Mouse (Mus musculus) heart, embryonic 13.5 days (tissue): ENCODE data around the gene Tgtp2. TPM values are rescaled to one million over a fixed set of nuclear protein-coding genes. Genes with fewer than 3 reads are reported as not detected.
"Not testable (repeated sequence)": the region's sequence is repeated elsewhere in the genome, so short reads cannot be mapped to it uniquely, and the experiment has no call there.

Experiments used
- ATAC-seq: fragments of 200-750 bp; cut with Nextera tagmentation; 2 replicates; pipeline ENCODE4 v1.8.0; 2017; ENCODE audit warnings: moderate TSS enrichment; ENCODE audit not compliant: insufficient number of reproducible peaks, low FRiP score, low TSS enrichment; ENCODE audit errors: extremely low read depth
- H3K27ac ChIP-seq: fragments of 300-500 bp; sonication (generic); replicated peaks from 2 replicates; pipeline ENCODE4 v1.5.1; 2015; ENCODE audit warnings: moderate library complexity, mild to moderate bottlenecking, inconsistent platforms
- H3K27me3 ChIP-seq: fragments of 300-500 bp; sonication (generic); replicated peaks from 2 replicates; pipeline ENCODE4 v1.6.1; 2015; ENCODE audit warnings: mild to moderate bottlenecking, inconsistent platforms
- H3K36me3 ChIP-seq: fragments of 300-500 bp; sonication (generic); 2 replicates; pipeline ENCODE4 v1.6.1; 2015; ENCODE audit warnings: mild to moderate bottlenecking, inconsistent platforms
- H3K4me1 ChIP-seq: fragments of 300-500 bp; sonication (generic); 2 replicates; pipeline ENCODE4 v1.6.1; 2015; ENCODE audit warnings: inconsistent platforms
- H3K4me2 ChIP-seq: fragments of 300-500 bp; sonication (generic); 2 replicates; pipeline ENCODE4 v1.6.1; 2015; ENCODE audit warnings: inconsistent platforms, mild to moderate bottlenecking, moderate library complexity
- H3K4me3 ChIP-seq: fragments of 300-500 bp; sonication (generic); 2 replicates; pipeline ENCODE4 v1.5.1; 2015; ENCODE audit warnings: moderate library complexity, mild to moderate bottlenecking, inconsistent platforms
- H3K9ac ChIP-seq: fragments of 300-500 bp; sonication (generic); 2 replicates; pipeline ENCODE4 v1.6.1; 2015; ENCODE audit warnings: inconsistent platforms, mild to moderate bottlenecking, moderate library complexity
- H3K9me3 ChIP-seq: fragments of 300-500 bp; sonication (generic); 2 replicates; pipeline ENCODE4 v1.6.1; 2016; ENCODE audit warnings: inconsistent platforms
- WGBS: fragments of 180-500 bp; shearing (Covaris S2); methylation state at CpG from one replicate; pipeline ENCODE4 v1.1.7; 2015; ENCODE audit warnings: mixed read lengths; 5-methylcytosine and 5-hydroxymethylcytosine counted together
- polyA plus RNA-seq: library from polyadenylated mRNA; unstranded; fragments of >200 nt; fragmentation: Nextera tagmentation; extraction: Ambion mirVana; gene quantifications from 2 replicates; pipeline ENCODE4 v1.2.1, GENCODE M21; 2015

The Tgtp2 gene
- polyA plus RNA-seq, 1 experiment from 2014 or later, result 0.11 TPM

DNA sequence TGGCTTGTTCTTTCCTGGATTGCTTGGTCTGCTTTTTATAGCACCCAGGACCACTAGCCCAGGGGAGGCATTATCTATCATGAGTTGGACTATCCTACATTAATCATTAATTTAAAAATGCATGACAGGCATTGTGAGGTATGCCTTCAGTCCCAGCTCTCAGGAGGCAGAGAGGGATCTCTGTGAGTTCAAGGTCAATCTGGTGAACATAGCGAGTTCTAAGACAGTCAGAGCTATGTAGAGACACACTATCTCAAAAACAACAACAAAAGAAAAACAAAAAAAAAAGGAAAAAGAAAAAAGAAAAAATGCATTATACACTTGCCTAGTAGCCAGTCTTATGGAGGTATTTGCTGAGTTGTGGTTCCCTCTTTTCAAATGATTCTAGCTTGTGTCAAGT lies 20.4 kb upstream of the Tgtp2 start:
- Histone ChIP-seq H3K4me2 (no peak overlapping the region), H3K4me1 (peaks cover 8% of the 10 kb centered on the region), H3K36me3 (no peaks in the 10 kb centered on the region), H3K4me3 (no peak overlapping the region), H3K27me3 (no peaks in the 10 kb centered on the region), H3K9me3 (no peaks in the 10 kb centered on the region), H3K27ac (no peak overlapping the region), H3K9ac (no peak overlapping the region)
- no peak for ATAC-seq
- 44% methylated on average over 1 of the region's 1 CpGs for WGBS

DNA sequence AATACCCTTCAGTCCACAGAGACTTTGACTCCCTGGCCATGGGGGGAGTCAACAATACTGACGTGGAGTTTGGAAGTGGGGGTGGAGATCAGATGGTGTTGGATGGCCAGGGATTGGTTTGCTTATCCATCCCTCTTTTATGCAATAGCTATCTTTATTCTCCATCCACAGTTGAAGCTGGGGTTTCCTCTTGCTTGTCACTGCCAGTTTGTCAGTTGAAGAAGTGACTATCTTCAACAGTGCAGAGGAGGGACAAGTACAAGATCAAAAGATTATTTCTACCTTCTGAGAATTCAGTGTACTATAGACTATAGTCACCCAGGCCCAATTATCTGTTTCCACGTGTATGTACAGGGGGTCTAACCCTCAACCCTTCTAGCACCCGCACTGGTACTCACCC lies 19.8 kb upstream of the Tgtp2 start:
- Histone ChIP-seq H3K27ac (no peak overlapping the region), H3K4me1 (peaks cover 8% of the 10 kb centered on the region), H3K9ac (no peak overlapping the region), H3K4me2 (no peak overlapping the region), H3K36me3 (no peaks in the 10 kb centered on the region), H3K9me3 (no peaks in the 10 kb centered on the region), H3K4me3 (no peak overlapping the region), H3K27me3 (no peaks in the 10 kb centered on the region)
- 73% methylated on average over 3 of the region's 3 CpGs for WGBS
- ATAC-seq, result no peak

DNA sequence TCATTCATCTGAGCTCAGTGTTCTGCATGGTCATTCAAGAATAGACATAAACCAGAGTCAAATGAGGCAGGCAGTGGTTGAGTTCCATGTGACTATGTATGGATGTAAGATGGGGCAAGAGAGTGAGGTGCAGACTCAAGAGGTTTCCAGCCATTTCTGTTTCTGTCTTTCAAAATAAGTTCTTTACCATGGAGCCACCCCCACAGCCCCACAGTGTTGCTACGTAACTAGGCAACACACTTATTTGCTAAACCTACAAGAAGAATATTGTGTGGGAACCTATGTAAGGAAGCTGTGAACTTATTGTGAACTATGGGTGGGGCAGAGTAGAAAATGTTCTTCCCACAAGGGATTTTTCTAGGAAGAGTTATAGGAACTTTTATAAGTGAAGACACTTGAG lies 19.1 kb upstream of the Tgtp2 start:
- Histone ChIP-seq H3K9me3 (no peaks in the 10 kb centered on the region), H3K4me1 (peaks cover 5% of the 10 kb centered on the region), H3K27ac (no peak overlapping the region), H3K9ac (no peak overlapping the region), H3K27me3 (no peaks in the 10 kb centered on the region), H3K36me3 (no peaks in the 10 kb centered on the region), H3K4me3 (no peak overlapping the region), H3K4me2 (no peak overlapping the region)
- 82% methylated on average over 1 of the region's 1 CpGs for WGBS
- ATAC-seq, result no peak

DNA sequence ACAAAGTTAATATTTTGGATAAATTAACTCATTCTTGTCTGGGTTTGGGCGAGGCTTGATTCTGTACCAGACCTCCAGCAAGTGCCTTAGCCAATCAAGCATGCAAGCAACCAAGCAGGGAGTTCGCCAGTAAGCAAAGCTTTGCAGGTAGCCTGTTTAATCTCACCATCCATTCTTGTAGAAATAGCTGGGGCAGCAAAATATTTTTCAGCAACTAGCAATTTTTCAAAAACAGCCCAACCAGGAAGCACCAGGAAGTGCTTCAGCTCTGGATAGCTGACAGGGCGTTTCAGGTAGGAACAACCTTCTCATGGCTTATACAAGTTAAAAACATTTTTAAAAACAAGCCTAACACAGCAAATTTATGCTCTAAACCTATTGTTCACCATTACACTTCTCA lies 17.9 kb upstream of the Tgtp2 start:
- H3K4me2 ChIP-seq, result no peak overlapping the region
- no peaks in the 10 kb centered on the region for H3K9me3 ChIP-seq
- H3K36me3 ChIP-seq, result no peaks in the 10 kb centered on the region
- WGBS, result 70% methylated on average over 3 of the region's 3 CpGs
- no peak overlapping the region for H3K27ac ChIP-seq
- no peak overlapping the region for H3K4me3 ChIP-seq
- no peak overlapping the region for H3K9ac ChIP-seq
- ATAC-seq, result no peak
- no peaks in the 10 kb centered on the region for H3K27me3 ChIP-seq
- no peaks in the 10 kb centered on the region for H3K4me1 ChIP-seq

DNA sequence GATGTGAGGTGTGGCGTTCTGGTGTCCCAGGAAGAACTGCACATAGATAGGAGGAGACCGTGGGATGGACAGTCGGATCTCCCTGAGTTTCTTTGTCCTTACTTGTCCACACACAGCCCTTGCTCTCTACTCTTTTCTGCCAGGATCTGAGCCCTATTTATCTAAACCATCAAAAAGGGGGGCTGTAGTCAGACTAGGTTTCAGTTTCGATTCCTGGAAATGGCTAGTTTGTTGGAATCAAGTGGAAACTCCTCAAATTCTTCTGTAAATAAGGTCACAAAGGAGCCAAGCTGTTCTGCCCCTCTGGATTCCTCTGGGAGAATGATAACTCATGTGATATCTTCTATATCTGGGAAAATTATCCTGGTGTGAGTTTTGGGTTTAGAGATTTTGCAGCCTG lies 17.4 kb upstream of the Tgtp2 start:
- Histone ChIP-seq H3K4me2 (no peak overlapping the region), H3K4me1 (no peaks in the 10 kb centered on the region), H3K4me3 (no peak overlapping the region), H3K27ac (no peak overlapping the region), H3K9ac (no peak overlapping the region), H3K36me3 (no peaks in the 10 kb centered on the region), H3K27me3 (no peaks in the 10 kb centered on the region), H3K9me3 (no peaks in the 10 kb centered on the region)
- WGBS, result 76% methylated on average over 4 of the region's 4 CpGs
- ATAC-seq, result no peak

DNA sequence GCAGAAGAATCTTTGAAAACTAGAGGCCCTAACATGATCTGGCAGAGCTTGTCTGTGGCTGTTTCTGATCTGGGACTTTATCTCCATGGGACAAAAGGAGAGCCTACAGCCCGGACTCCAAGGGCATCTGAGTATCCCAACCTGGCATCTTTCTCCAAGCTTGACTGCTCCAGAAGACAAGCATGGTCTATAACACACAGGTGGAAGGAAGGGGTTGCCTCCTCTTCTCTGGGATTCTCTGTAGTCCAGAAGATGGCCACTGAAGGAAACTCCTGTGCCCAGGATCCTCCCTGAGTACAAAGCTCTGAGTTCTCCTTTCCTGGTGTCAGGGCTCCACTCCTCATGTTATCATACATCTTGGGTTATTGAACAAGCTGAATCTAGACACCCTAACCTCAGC lies 16.6 kb upstream of the Tgtp2 start:
- H3K4me3 ChIP-seq, result no peak overlapping the region
- no peak overlapping the region for H3K9ac ChIP-seq
- no peaks in the 10 kb centered on the region for H3K36me3 ChIP-seq
- H3K4me2 ChIP-seq, result no peak overlapping the region
- H3K9me3 ChIP-seq, result no peaks in the 10 kb centered on the region
- H3K27me3 ChIP-seq, result no peaks in the 10 kb centered on the region
- no peaks in the 10 kb centered on the region for H3K4me1 ChIP-seq
- 55% methylated on average over 1 of the region's 1 CpGs for WGBS
- H3K27ac ChIP-seq, result no peak overlapping the region
- ATAC-seq, result no peak

DNA sequence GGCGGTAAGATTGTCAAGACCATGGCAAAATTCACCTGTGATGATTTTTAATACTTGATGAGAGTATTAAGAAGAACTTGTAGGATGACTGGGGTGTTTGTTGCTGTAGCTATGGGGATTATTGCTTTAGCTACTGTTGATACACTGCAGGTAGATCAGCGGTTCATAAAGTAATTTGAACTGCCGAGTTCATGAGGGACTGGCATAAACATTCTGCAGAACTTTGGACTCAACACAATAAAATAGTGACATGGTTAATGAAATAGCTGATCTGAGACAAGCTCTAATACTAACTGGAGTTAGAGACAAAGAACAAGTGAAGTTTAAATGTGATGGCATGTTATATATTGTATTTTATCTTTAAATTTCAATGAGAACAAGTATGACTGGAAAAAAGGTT lies 14.7 kb upstream of the Tgtp2 start:
- no peak overlapping the region for H3K4me3 ChIP-seq
- no peaks in the 10 kb centered on the region for H3K36me3 ChIP-seq
- H3K9ac ChIP-seq, result no peak overlapping the region
- H3K4me1 ChIP-seq, result no peaks in the 10 kb centered on the region
- H3K27me3 ChIP-seq, result no peaks in the 10 kb centered on the region
- no peak overlapping the region for H3K4me2 ChIP-seq
- H3K27ac ChIP-seq, result no peak overlapping the region
- ATAC-seq, result no peak
- WGBS, result 78% methylated on average over 3 of the region's 3 CpGs
- H3K9me3 ChIP-seq, result no peaks in the 10 kb centered on the region

DNA sequence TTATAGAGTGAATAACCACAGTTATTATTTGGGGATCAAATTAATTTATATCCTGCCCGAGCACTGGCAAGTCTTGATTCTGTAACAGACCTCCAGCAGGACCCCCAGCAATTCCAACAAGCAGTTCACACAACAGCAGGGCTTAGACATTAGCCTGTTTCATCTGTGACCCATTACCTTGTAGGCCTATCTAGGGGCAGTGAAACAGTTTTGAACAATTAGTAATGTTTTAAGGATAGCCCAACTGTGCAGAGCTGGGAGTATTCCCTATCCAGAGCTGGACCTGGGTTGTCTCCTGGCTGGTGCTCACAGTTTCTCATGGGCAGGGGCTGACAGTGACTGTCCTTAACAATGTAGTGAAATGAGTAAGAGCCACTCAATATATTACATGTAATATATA lies 13.0 kb upstream of the Tgtp2 start:
- Histone ChIP-seq H3K9ac (no peak overlapping the region), H3K4me1 (no peaks in the 10 kb centered on the region), H3K9me3 (no peaks in the 10 kb centered on the region), H3K27ac (no peak overlapping the region), H3K4me3 (no peak overlapping the region), H3K27me3 (no peaks in the 10 kb centered on the region), H3K4me2 (no peak overlapping the region), H3K36me3 (no peaks in the 10 kb centered on the region)
- WGBS, result 61% methylated on average over 1 of the region's 1 CpGs
- no peak for ATAC-seq

DNA sequence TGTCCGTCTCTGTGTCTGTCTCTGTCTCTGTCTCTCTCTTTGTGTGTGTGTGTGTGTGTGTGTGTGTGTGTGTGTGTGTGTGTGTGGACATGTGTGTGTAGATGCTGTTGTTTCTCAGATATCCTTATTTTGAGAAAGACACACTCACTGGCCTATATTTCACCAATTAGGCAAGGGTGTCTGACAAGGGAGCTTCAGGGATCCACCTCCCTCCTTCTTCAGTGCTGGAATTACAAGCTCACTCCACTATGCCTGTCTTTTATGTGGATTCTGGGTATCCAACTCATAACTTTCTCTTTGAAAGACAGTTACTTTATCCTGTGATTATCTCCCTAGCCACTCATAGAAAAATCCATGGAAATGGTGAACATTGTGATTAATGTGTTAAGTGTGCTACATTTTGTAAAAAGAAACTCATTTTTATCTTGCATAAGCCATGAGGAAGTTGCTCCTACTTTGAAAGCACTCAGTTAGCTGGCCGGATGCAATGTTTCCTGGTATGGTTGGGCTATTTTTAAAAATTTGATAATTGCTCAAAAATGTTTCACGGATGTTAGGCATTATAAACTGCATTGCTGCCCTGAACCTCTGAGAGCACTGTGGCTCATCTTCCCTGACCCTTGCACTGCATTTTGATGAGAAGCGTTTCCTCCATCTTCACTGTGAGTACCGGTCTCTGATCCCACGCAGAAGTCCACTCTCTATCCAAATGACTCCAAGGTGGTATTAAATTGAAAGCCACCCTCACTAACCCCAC lies 12.2 kb upstream of the Tgtp2 start, which contains the start of gene Ifi47:
Ifi47 (plus strand) TSS at position 587 of the 757 bp plus-strand sequence.
- H3K27ac ChIP-seq, result peak within 1 kb of the TSS; percentile 15; the same call in 1 of the 2 replicates
- not testable (repeated sequence) for H3K4me1 ChIP-seq, H3K4me3 ChIP-seq, H3K27me3 ChIP-seq, H3K9ac ChIP-seq, H3K9me3 ChIP-seq, H3K4me2 ChIP-seq, H3K36me3 ChIP-seq, ATAC-seq
- 47% methylated on average over 6 of the region's 6 CpGs for WGBS

DNA sequence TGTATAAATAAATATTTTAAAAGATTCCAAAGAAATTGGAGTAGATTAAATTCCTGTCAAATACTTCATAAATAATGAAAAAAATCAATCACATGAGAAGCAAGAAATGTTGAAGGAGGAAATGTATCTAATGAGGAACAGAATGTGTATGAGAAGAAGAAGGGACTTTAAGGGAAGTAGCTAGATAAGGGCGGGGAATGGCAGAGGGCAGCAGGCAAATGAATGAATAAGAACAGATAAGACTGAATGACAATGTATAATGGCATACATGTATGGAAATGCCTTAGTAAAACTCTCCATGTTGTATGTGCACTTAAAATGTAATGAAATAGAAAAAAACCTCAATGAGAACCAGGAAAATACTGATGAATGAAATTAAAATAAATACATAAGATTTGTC lies 4.4 kb upstream of the Tgtp2 start:
- WGBS, result 60% methylated on average over 1 of the region's 1 CpGs
- no peaks in the 10 kb centered on the region for H3K4me1 ChIP-seq
- no peak overlapping the region for H3K4me3 ChIP-seq
- ATAC-seq, result no peak
- no peaks in the 10 kb centered on the region for H3K36me3 ChIP-seq
- no peaks in the 10 kb centered on the region for H3K9me3 ChIP-seq
- H3K9ac ChIP-seq, result no peak overlapping the region
- no peak overlapping the region for H3K27ac ChIP-seq
- no peak overlapping the region for H3K4me2 ChIP-seq
- no peaks in the 10 kb centered on the region for H3K27me3 ChIP-seq

DNA sequence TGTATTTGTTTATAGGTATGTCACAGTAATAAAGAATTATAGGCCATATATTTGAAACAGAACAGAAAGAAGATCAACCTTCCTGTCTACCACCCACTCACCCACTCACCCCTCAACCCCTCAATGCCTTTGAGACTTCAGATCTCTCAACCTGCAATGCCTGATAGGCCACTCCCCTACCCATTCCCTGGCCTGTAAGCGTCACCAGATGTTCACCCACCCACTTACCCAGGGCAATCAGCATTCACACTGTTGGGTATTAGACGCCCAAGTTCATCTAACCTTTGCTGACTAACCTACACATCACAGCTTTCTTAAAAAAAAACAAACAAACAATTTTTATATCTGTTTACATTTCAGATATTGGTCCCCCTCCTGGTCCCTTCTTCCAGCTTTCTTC lies 2.1 kb downstream of the Tgtp2 start:
- not testable (repeated sequence) for H3K4me2 ChIP-seq, H3K36me3 ChIP-seq, ATAC-seq, H3K27ac ChIP-seq, H3K4me3 ChIP-seq, H3K4me1 ChIP-seq, H3K27me3 ChIP-seq, H3K9ac ChIP-seq, H3K9me3 ChIP-seq
- 73% methylated on average over 2 of the region's 2 CpGs for WGBS

DNA sequence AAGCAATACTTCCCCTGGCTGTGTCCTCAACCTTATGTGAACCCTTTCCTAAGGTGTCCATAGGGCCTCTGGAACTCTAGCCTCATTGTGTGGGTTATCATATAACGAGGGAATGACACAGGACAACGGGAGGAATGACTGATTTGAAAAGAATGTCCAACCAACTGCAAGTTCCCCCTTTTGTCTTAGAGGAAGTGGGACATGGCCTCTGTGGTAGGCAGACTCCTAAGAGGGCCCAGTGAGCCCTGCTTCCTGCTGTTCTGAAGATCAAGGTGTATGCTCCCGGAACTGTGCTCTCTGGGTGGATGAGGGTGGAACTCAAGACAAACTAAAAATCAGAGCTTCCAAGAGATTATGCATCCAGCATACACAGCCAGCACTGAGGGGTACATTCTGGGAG lies 3.9 kb downstream of the Tgtp2 start:
- not testable (repeated sequence) for H3K27me3 ChIP-seq, H3K36me3 ChIP-seq, ATAC-seq, H3K9me3 ChIP-seq, H3K4me3 ChIP-seq, H3K4me2 ChIP-seq, H3K27ac ChIP-seq, H3K9ac ChIP-seq, H3K4me1 ChIP-seq
- WGBS, result 50% methylated on average over 2 of the region's 3 CpGs
